Mouse (Mus musculus): ENCODE data around the gene Lrat.

GRCm38 (mm10) chr3:82946375-82947107, 42.8 kb upstream of the Lrat start:
- TF ChIP-seq CTCF (IDR thresholded peaks at IDR 0.05) (no peak), POLR2A (IDR thresholded peaks at IDR 0.05; ENCODE audit: insufficient read depth, low read depth, low read length) (no peak)

Measured in heart, adult 2 months (tissue).